Mouse (Mus musculus) C2C12 (cell line): ENCODE results near the gene Mertk. TPM values are rescaled to one million over a fixed set of nuclear protein-coding genes. Genes with fewer than 3 reads are reported as not detected.

Source experiments
- H3K27me3 ChIP-seq: one replicate; pipeline ENCODE4 v1.6.1; 2011; ENCODE audit not compliant: control insufficient read depth, insufficient read depth, insufficient read length
- H3K36me3 ChIP-seq: one replicate; pipeline ENCODE4 v1.6.1; 2011; ENCODE audit not compliant: control insufficient read depth, insufficient read depth
- H3K4me3 ChIP-seq: one replicate; pipeline ENCODE4 v1.5.1; 2011; ENCODE audit warnings: mild to moderate bottlenecking, control low read depth; ENCODE audit not compliant: poor library complexity, insufficient read depth, severe bottlenecking
- H3K79me2 ChIP-seq: one replicate; pipeline ENCODE4 v1.6.1; 2011; ENCODE audit not compliant: control insufficient read depth, insufficient read depth
- H3K79me3 ChIP-seq: one replicate; pipeline ENCODE4 v1.6.1; 2011; ENCODE audit warnings: low read depth, control low read depth
- H3ac ChIP-seq: one replicate; pipeline ENCODE3; 2011; ENCODE audit warnings: low read depth; ENCODE audit not compliant: control insufficient read depth, insufficient read length
- CEBPB ChIP-seq: IDR thresholded peaks from one replicate; pipeline ENCODE4 v1.6.1; 2011; ENCODE audit warnings: low read depth, mild to moderate bottlenecking, control low read depth, moderate library complexity
- CTCF ChIP-seq: IDR thresholded peaks from one replicate; pipeline ENCODE4 v1.5.1; 2011; ENCODE audit not compliant: control insufficient read depth, insufficient read depth, insufficient read length
- FOSL1 ChIP-seq: IDR thresholded peaks from one replicate; pipeline ENCODE4 v1.8.0; 2011; ENCODE audit warnings: mild to moderate bottlenecking, low read length; ENCODE audit not compliant: poor library complexity, insufficient read depth, severe bottlenecking
- MAX ChIP-seq: IDR thresholded peaks from one replicate; pipeline ENCODE4 v1.6.1; 2011; ENCODE audit warnings: mild to moderate bottlenecking, control low read depth
- MYOD1 ChIP-seq: IDR thresholded peaks from one replicate; pipeline ENCODE4 v1.6.1; 2011; ENCODE audit warnings: low read depth; ENCODE audit not compliant: control insufficient read depth, insufficient read length
- MYOG ChIP-seq: IDR thresholded peaks from one replicate; pipeline ENCODE4 v1.6.1; 2011; ENCODE audit not compliant: control insufficient read depth, insufficient read length; ENCODE audit errors: extremely low read depth
- USF1 ChIP-seq: IDR thresholded peaks from one replicate; pipeline ENCODE4 v1.6.1; 2011; ENCODE audit warnings: low read depth, mild to moderate bottlenecking, control low read depth, moderate library complexity
- polyA plus RNA-seq: library from polyadenylated mRNA; unstranded; fragments of >200 nt; fragmentation: generic; extraction: Trizol; gene quantifications from one replicate; pipeline ENCODE4 v1.2.1, GENCODE M21; 2012; ENCODE audit warnings: missing spikeins

Mertk gene
- polyA plus RNA-seq, 1 experiment = 4.0 TPM

GRCm38 (mm10) chr2:128747433-128748028 is 48.8 kb downstream of the Mertk start:
- H3K36me3 ChIP-seq = peaks cover 5% of the 10 kb centered on the region
- no peak overlapping the region for H3ac ChIP-seq

GRCm38 (mm10) chr2:128748171-128748570 is 49.4 kb downstream of the Mertk start:
- Histone ChIP-seq H3ac (no peak overlapping the region), H3K27me3 (no peaks in the 10 kb centered on the region), H3K4me3 (no peak overlapping the region), H3K36me3 (peaks cover 5% of the 10 kb centered on the region), H3K79me2 (no peaks in the 10 kb centered on the region), H3K79me3 (no peaks in the 10 kb centered on the region)
- TF ChIP-seq MYOG (no peak), CEBPB (no peak), MYOD1 (no peak), USF1 (no peak), MAX (no peak), CTCF (no peak), FOSL1 (no peak)

More at GRCm38 (mm10) chr2:128747433-128748028, 48.8 kb downstream of the Mertk start:
- TF ChIP-seq CEBPB (no peak), MAX (no peak), MYOD1 (no peak)
- no peaks in the 10 kb centered on the region for H3K27me3 ChIP-seq
- no peaks in the 10 kb centered on the region for H3K79me3 ChIP-seq
- no peaks in the 10 kb centered on the region for H3K79me2 ChIP-seq
- H3K4me3 ChIP-seq = no peak overlapping the region

DNA sequence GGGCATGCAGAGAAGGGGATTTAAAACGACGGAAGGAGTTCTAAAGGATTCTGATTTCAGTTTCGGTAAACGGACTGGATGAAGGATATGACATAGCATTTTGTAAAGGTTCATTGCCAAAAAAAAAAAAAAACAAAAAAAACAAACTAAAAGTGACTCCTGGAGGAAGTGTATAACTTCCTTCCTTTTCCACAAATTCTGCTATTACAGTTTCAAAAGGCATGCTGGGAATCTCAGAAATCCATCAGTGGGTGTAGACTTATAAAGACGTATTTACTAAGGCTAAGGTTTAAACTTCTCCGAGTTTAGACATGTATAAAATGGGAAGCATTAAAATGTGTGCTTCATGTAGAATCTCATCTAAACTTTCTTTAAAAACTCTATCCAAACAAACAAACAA is 52.3 kb downstream of the Mertk start:
- TF ChIP-seq FOSL1 (no peak), CTCF (no peak), USF1 (no peak), MAX (no peak), CEBPB (no peak), MYOD1 (no peak), MYOG (no peak)
- Histone ChIP-seq H3ac (no peak overlapping the region), H3K27me3 (no peaks in the 10 kb centered on the region), H3K4me3 (no peak overlapping the region), H3K79me2 (no peaks in the 10 kb centered on the region), H3K79me3 (no peaks in the 10 kb centered on the region), H3K36me3 (peaks cover 5% of the 10 kb centered on the region)

GRCm38 (mm10) chr2:128753295-128753873 is 54.6 kb downstream of the Mertk start:
- H3K27me3 ChIP-seq = no peaks in the 10 kb centered on the region
- peaks cover 5% of the 10 kb centered on the region for H3K36me3 ChIP-seq
- H3K79me3 ChIP-seq = no peaks in the 10 kb centered on the region
- H3ac ChIP-seq = no peak overlapping the region
- H3K79me2 ChIP-seq = no peaks in the 10 kb centered on the region
- no peak overlapping the region for H3K4me3 ChIP-seq
- peak; percentile 54 for TF ChIP-seq MYOD1
- no peak for TF ChIP-seq CEBPB

- TF ChIP-seq CEBPB = no peak
- TF ChIP-seq USF1 = no peak
- TF ChIP-seq MAX = peak; percentile 94
- peak; percentile 12 for TF ChIP-seq FOSL1
- TF ChIP-seq MYOD1 = peak; percentile 81
- no peak for TF ChIP-seq MYOG
- Histone ChIP-seq H3K79me3 (no peaks in the 10 kb centered on the region), H3K4me3 (no peak overlapping the region), H3K79me2 (no peaks in the 10 kb centered on the region), H3K27me3 (no peaks in the 10 kb centered on the region), H3K36me3 (peaks cover 7% of the 10 kb centered on the region), H3ac (no peak overlapping the region)
These were observed 56.5 kb downstream of the Mertk start for GRCm38 (mm10) chr2:128755149-128755691.

GRCm38 (mm10) chr2:128758724-128759340 is 60.1 kb downstream of the Mertk start:
- Histone ChIP-seq H3ac (no peak overlapping the region), H3K36me3 (peaks cover 26% of the 10 kb centered on the region), H3K4me3 (no peak overlapping the region), H3K79me3 (no peaks in the 10 kb centered on the region), H3K27me3 (no peaks in the 10 kb centered on the region), H3K79me2 (no peaks in the 10 kb centered on the region)
- TF ChIP-seq MYOG (no peak), FOSL1 (peak; percentile 67), MYOD1 (peak; percentile 96), MAX (peak; percentile 40)
